Mouse (Mus musculus) fat pad, adult 2 months (tissue): ENCODE data around the gene Hoxc11.

Experiments
- DNase-seq: peaks from one replicate; pipeline ENCODE4 v3.0.0-alpha.2; 2011; ENCODE audit warnings: low read depth, low spot score; ENCODE audit errors: extremely low read depth

Hoxc11 gene

GRCm38 (mm10) chr15:102980352-102980751 is 26.1 kb downstream of the Hoxc11 start:
- no peak for DNase-seq

DNA sequence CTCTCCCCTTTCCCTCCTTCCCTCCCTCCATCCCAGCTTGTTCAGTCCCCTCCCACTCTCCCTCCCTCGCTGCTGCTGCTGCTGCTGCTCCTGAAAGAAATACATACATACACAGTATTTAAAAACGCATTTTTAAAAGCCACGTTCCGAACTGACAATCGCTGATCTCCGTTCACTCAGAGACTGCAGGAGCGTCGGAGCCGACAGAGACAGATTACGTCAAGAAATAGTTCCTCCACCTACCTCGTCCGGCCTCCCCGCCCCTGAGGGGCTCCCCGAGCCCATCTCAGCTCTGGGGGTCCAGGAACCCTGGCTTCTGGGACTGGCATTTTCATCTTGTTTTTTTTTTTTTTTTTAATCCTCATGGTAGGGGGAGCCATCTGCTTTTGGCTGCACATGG is 26.7 kb downstream of the Hoxc11 start:
- DNase-seq, result no peak

GRCm38 (mm10) chr15:102981379-102982288 is 27.4 kb downstream of the Hoxc11 start:
- no peak for DNase-seq

DNA sequence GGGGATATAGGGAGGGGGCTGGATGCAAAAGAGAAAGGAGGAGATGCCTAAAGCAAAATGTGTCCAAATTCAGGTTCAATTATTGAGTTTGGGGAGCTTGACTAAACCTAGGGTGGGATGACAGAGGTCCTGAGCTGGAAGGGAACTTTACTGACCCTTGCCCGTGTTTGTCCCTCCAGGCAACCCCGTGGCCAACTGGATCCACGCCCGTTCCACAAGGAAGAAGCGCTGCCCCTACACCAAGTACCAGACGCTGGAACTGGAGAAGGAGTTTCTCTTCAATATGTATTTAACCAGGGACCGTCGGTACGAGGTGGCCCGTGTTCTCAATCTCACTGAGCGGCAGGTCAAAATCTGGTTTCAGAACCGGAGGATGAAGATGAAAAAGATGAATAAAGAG is 29.5 kb downstream of the Hoxc11 start:
- no peak for DNase-seq

GRCm38 (mm10) chr15:102984521-102984920 is 30.3 kb downstream of the Hoxc11 start:
- no peak for DNase-seq

DNA sequence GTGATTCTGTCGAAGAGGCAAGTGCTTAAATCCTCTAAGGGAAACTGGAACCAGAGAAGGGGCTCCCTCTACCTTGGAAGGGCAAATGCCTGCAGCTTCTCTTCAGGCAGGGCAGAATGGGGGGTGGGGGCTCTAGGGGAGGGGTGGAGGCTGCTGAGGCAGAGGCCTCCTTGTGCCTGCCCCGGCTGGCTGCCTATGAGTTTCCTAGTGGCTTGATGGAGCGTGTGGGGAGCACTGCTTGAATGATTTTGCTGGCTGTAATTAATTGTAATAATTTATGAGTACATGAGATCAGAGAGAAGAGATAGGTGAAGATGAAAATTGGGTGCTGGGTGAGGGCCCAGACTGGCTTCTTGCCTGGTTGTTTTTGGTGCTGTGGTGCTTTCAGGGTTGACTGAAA is 30.7 kb downstream of the Hoxc11 start:
- DNase-seq, result no peak

GRCm38 (mm10) chr15:102987124-102987833 is 33.1 kb downstream of the Hoxc11 start:
- DNase-seq, result peak; percentile 2

DNA sequence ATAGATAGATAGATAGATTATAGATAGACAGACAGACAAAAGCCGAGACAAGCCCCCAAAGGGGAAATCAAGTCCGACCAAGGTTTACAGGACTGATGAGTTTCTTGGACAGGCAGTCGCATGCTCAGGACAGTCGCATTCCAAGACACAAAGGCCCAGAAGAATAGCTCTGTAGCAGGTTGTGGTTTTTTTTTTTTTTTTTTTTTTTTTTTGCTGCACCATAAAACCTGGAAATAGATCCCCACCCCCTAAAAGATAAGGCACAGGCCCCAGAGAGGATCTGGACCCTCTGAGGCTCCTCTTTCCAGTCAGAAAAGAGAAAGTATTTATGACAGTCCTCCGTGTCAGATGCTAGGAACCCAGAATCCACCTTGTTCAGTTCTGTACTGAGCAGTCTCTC is 33.9 kb downstream of the Hoxc11 start:
- no peak for DNase-seq

GRCm38 (mm10) chr15:102990461-102991397 is 36.5 kb downstream of the Hoxc11 start, which contains the start of gene Hoxc8:
TSS of gene Hoxc8 (plus strand) at chr15:102990607.
- DNase-seq, result no peak

DNA sequence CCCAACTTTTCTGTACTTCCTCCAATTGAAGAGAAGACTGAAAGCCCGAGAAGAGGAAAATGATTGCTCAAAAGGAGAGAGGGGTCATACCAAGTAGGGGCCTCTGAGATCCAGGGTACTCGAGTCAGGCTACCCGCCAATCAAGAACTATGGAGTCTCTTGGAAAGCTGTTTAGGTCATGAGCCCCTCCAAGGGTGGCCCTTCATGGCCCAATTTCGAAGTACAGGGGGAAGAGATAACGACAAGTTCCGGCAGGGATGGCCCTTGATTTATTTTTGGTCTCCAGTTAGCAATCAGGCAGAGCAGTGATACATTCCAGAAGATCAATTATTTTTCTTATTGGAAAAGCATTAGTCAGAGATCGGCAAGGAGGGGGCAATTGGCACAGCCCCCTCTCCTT is 37.6 kb downstream of the Hoxc11 start:
- no peak for DNase-seq

GRCm38 (mm10) chr15:102992206-102992605 is 38.0 kb downstream of the Hoxc11 start:
- no peak for DNase-seq

- DNase-seq, result no peak
Measured at GRCm38 (mm10) chr15:102992863-102993262, 38.6 kb downstream of the Hoxc11 start.

DNA sequence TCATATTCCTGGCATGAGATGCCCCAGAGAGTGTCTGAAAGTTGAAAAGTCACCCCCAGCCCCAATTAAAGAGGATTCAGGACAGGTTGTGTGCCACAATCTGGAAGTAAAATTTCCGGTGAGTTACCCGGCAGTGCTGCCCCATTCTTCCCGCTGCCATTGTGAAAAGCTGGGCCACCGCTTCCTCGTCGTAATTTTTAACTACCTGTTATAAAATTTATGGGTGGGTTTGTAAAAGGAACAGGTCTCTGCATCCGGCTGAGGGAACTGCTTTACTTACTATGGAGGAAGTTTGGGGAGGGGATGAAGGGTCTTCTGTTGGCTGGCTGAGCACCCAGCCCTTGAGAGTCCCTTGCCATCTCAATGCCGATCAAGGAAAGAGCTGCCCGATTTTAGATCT is 42.3 kb downstream of the Hoxc11 start:
- no peak for DNase-seq

GRCm38 (mm10) chr15:102997431-102997830 is 43.2 kb downstream of the Hoxc11 start:
- DNase-seq, result no peak

DNA sequence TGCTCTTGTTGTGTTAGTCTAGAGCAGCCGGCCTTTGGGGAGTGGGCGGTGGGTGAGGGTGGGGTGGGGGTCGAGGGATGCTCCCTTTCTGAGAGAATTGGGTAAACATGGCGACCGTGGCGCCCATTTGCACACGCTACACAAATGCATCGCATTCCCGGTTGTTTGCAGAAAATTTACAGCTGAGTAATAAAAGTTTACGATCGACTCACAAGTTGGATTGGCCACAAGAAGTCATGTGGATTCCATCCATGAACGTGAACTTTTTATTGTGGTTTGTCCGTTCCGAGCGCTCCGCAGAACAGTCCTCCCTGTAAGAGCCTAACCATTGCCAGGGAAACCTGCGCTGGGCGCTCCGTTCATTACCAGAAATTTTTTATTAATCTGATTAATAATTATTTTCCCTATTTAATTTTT is 43.7 kb downstream of the Hoxc11 start, which contains the start of gene Hoxc6:
Hoxc6 (plus strand) TSS at position 319 of the 417 bp plus-strand sequence.
- no peak for DNase-seq

DNA sequence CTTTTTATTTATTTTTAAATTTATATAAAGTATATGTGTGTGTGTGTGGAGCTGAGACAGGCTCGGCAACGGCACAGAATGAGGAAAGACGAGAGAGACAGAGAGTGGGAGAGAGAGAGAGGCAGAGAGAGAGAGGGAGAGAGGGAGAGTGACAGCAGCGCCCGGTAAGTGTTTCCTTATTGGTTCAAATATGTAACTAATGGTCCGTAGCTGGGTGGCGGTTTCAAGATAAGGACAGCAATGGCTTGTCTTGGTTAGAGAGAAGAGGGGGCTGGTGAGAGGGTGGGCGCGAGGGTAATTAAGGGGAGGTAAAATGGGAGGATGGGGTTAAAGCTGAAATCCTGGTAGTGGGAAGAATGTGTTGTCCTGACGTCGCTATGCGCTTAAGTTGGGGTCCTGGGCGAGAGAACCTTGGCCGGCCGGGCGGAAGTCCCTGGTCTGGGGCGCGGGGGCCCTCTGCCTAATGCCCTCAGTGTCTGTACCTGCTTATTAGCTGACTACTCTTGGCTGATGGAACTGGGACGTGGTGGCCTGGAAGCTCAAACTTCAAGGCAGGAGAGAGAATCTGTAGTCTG is 44.5 kb downstream of the Hoxc11 start:
- no peak for DNase-seq

- DNase-seq, result no peak
Measured at GRCm38 (mm10) chr15:102999183-102999831, 45.1 kb downstream of the Hoxc11 start.

- DNase-seq, result no peak
Measured at GRCm38 (mm10) chr15:102999955-103000354, 45.7 kb downstream of the Hoxc11 start.

DNA sequence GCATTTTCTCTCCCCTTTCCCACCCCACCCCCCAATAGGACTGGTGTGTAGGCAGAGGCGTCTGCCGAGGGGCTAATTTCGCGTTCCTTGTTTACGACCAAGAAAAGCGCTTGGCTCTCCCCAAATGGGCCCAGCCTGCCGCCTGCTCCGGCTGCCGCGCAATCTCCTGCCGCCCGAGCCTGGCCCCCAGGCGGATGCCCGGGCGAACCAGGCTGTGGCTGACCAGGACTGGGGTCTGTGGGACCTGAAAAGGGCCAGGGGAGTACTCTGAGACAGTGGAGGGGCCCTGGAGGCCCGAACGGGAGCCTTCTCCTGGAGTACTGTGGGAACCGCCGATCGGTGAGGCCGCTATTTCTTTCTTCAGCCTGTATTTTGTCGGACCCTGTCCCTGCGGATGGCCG is 46.3 kb downstream of the Hoxc11 start:
- no peak for DNase-seq

- DNase-seq, result no peak
Measured at GRCm38 (mm10) chr15:103001370-103001769, 47.1 kb downstream of the Hoxc11 start.
